Mouse (Mus musculus): ENCODE data around the gene St3gal3. TPM values are rescaled to one million over a fixed set of nuclear protein-coding genes. Genes with fewer than 3 reads are reported as not detected.

St3gal3 gene
- 10 to 100 TPM; 27.1 to 29.2 TPM for total RNA-seq (2021)

- DNase-seq: peak; percentile 99
Measured at GRCm38 (mm10) chr4:118134485-118135365, at the start of gene St3gal3. Gene St3gal3, minus strand, starts transcription at chr4:118134914.

- DNase-seq: no peak
Measured at GRCm38 (mm10) chr4:118180301-118181080, 45.8 kb upstream of the St3gal3 start.

GRCm38 (mm10) chr4:118179467-118180300 is 45.0 kb upstream of the St3gal3 start, which contains the start of gene Kdm4a:
Gene Kdm4a, minus strand, starts transcription at chr4:118180043.
- DNase-seq: peak; percentile 93

GRCm38 (mm10) chr4:118178952-118179466 is 44.3 kb upstream of the St3gal3 start:
- no peak for DNase-seq

- no peak for DNase-seq
Measured at GRCm38 (mm10) chr4:118172461-118172860, 37.7 kb upstream of the St3gal3 start.

- no peak for DNase-seq
Measured at GRCm38 (mm10) chr4:118171006-118171405, 36.3 kb upstream of the St3gal3 start.

- no peak for DNase-seq
Measured at GRCm38 (mm10) chr4:118162123-118162522, 27.4 kb upstream of the St3gal3 start.

- no peak for DNase-seq
Measured at GRCm38 (mm10) chr4:118157666-118158065, 23.0 kb upstream of the St3gal3 start.

GRCm38 (mm10) chr4:118156559-118156958 is 21.8 kb upstream of the St3gal3 start:
- DNase-seq: no peak

GRCm38 (mm10) chr4:118154889-118155288 is 20.2 kb upstream of the St3gal3 start:
- no peak for DNase-seq

- peak; percentile 38 for DNase-seq
Measured at GRCm38 (mm10) chr4:118152020-118152785, 17.5 kb upstream of the St3gal3 start.

GRCm38 (mm10) chr4:118150804-118151203 is 16.1 kb upstream of the St3gal3 start:
- no peak for DNase-seq

GRCm38 (mm10) chr4:118149956-118150680 is 15.4 kb upstream of the St3gal3 start:
- DNase-seq: no peak

- no peak for DNase-seq
Measured at GRCm38 (mm10) chr4:118149055-118149576, 14.4 kb upstream of the St3gal3 start.

- DNase-seq: no peak
Measured at GRCm38 (mm10) chr4:118148317-118148687, 13.6 kb upstream of the St3gal3 start.

GRCm38 (mm10) chr4:118147547-118148316 is 13.0 kb upstream of the St3gal3 start:
- DNase-seq: no peak

GRCm38 (mm10) chr4:118147090-118147489 is 12.4 kb upstream of the St3gal3 start:
- no peak for DNase-seq

- no peak for DNase-seq
Measured at GRCm38 (mm10) chr4:118144324-118144723, 9.6 kb upstream of the St3gal3 start.

- no peak for DNase-seq
Measured at GRCm38 (mm10) chr4:118143679-118144078, 9.0 kb upstream of the St3gal3 start.

- DNase-seq: no peak
Measured at GRCm38 (mm10) chr4:118141511-118141910, 6.8 kb upstream of the St3gal3 start.
